Mouse (Mus musculus) frontal cortex, postnatal 36 days (tissue): ENCODE measurements around the gene Myom1.

Experiments
- DNase-seq, 2 experiments: peaks; one replicate each; pipeline ENCODE4 v3.0.0; 2022; ENCODE audit warnings: low spot score in 2 of 2

Myom1 gene

GRCm38 (mm10) chr17:71136384-71137333 is 134.2 kb downstream of the Myom1 start:
- no peak for DNase-seq

- no peak for DNase-seq
These were observed 134.9 kb downstream of the Myom1 start for GRCm38 (mm10) chr17:71137334-71137721.

DNA sequence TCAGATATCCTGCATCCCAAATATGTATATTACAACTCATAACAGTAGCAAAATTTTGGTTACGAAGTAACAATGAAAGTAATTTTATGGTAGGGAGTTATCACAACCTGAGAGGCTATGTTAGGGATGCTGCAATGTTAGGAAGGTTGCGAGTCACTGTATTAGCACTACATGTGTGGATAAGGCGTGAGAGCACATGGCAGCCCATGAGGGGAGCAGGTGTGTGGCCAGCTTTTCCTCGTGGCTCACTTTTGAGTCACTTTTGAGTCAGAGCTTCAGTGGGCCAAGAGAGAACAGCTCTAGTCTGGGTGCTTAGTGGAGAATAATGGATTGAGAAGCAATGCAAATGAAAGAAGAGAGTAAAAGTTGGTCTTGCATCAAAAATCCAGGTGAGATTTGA is 139.6 kb downstream of the Myom1 start:
- DNase-seq: no peak

DNA sequence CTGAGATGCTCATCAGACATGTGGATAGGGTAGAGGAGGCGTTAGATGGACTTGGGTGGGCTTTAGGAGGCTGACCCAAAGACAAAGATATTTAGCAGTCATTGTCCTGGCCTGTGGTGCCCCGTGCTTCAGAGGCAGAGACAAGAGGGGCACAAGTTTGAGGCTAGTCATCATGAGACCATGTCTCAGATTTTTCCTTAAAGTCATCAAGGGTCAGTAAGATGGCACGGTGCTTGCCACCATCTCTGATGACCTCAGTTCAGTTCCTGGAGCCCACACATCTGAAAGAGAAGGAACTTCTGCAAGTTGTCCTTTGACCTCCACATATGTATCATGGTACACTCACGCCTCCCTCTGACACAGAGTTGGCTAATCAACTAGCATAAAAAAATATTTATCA is 140.7 kb downstream of the Myom1 start:
- no peak for DNase-seq

- DNase-seq: no peak
These were observed 142.1 kb downstream of the Myom1 start for GRCm38 (mm10) chr17:71144322-71145116.

DNA sequence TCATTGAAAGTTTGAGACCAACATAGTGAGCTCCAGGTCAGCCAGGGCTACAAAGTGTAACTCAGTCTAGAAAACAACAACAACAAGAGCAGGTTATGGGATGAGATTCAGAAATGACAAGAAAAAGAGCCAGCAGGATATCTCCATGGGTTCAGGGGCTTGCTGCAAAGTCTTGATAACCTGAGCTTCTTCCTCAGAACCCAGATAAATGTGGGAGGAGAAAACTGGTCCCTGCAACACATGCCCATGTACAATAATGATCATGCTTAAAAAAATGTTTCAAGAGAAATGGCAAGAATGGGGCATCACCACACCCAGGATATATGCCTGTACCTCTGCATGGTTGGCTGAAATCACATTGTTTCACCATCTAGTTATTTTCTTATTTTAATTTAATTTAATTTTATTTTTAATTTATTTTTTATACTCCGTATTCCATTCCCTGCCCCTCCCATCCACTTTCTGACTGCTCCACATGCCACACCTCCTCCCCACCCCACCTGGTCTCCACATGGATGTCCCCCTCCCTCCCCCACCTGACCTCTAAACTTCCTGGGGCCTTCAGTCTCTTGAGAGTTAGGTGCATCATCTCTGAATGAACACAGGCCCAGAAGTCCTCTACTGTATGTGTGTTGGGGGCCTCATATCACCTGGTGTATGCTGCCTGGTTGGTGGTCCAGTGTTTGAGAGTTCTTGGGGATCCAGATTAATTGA is 143.0 kb downstream of the Myom1 start:
- no peak for DNase-seq

DNA sequence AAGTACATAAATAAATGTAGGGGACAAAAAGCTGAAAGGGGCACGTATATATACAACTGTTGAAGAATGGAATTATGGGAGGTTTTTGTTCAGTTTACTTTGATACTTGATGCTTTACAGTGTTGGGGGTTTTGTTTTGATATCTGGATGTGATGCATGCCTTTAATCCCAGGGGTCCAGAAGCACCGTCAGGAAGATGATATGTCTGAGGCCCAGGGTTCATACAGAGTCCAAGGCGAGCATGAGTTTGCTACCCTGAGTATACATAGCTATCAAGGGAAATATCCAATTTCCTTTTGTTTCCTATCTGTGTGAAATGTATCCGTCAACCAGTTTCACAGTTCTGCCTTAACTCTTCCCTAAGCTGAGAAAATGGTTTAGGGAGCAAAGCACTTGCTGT is 150.9 kb downstream of the Myom1 start:
- no peak for DNase-seq

GRCm38 (mm10) chr17:71155271-71155670 is 152.8 kb downstream of the Myom1 start:
- DNase-seq: no peak

DNA sequence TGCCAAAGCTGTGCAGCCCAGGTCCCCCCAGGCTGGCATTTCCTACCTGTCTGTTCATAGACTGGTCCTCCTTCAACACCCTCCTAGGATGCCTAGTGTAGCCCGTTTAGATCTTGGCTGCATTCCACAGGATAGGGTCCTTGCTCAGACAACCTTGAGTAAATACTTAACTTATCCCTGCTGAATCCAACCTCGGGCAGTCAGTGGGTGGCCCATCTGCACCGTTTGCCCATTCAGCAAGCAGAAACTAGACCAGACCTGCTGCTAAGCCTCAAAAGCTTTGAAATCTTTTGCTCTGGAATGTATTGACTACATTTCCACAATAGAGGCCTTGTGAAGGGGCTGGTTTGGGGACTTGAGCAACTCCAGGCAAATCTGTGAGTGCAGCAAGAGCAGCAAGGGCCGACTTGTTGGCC is 156.7 kb downstream of the Myom1 start:
- DNase-seq: no peak

DNA sequence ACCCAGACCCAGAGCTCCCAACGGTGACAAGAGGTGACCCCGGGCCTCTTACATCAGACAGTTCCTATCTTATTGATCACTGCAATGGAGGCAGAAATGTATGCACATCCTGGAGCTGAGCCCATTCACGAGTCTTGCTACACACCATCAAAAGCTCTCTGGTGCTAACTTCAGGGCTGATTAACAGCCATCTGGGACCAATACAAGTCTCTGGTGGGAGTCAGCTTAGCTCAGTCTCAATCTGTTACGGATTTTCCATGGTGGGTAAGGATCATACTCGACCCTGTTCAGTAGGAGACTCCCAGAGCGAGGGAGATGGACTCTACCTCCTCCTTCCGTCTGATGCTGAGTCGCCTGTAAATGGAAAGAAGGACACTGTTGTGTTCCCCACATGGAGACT is 157.3 kb downstream of the Myom1 start:
- DNase-seq: no peak

DNA sequence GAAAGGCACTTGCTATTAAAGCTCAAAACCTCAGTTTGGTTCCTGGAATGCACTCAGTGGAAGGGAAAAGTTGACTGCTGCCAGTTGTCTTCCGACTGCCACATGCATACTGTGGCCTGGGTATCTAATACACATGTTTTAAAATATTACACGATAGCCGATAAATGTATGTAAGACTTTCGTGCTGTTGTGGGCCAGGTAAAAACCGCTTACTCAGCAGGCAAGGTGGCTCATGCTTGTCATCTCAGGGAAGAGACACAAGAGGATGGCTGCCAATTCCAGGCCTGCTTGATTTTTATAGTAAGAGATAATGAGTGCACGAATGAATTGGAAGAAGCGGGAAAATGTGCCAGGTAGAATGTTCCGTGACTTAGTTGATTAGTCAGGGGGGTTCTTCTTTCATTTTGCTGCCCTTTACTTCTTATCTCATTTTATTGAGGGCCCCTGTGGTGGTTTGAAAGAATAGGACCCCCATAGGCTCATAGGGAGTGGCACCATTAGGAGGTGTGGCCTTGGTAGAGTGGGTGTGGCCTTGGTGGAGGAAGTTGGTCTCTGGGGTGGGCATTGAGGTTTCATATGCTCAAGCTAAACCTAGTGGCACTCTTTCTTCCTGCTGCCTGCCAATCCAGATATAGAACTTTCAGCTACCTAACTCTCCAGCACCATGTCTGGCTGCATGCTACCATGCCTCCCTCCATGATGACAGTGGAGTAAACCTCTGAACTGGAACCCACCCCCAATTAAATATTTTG is 158.0 kb downstream of the Myom1 start:
- no peak for DNase-seq

- DNase-seq: peak; percentile 39 to 43
These were observed 162.6 kb downstream of the Myom1 start for GRCm38 (mm10) chr17:71164991-71165390.

DNA sequence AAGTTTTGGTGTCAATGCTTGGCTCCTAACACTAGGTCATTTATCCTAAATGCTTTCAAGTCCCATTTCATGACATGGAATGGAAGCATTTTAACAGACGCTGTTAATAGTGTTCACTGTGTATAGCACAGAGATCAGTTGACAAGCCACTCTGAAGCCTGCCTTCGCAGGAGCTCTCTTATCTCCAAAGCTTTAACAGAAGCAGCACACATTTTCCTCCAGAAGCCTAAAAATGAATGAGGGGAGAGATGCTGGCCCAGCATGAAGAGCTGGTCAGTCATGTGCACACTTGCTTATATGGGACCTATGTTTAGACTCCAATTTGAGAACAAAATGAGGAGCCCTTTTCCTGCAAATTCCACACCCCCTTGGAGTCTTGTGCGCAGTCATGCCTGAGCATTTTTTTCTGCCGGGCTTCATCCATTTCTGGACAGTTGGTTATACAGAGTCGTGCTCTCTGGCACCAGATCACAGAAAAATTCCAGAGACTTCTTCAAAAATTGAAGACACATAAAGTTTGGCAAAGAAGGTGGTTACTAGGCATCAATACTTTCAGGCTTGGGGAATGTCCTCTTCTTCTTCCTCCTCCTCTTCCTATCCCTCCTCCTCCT is 165.9 kb downstream of the Myom1 start:
- no peak for DNase-seq

GRCm38 (mm10) chr17:71168846-71169245 is 166.4 kb downstream of the Myom1 start:
- peak; percentile 53 to 60 for DNase-seq

GRCm38 (mm10) chr17:71169639-71170038 is 167.2 kb downstream of the Myom1 start:
- DNase-seq: no peak

- no peak for DNase-seq
These were observed 168.7 kb downstream of the Myom1 start for GRCm38 (mm10) chr17:71171161-71171560.
